Mouse (Mus musculus) lung, embryonic 16.5 days (tissue): ENCODE measurements around the gene Aup1. TPM values are rescaled to one million over a fixed set of nuclear protein-coding genes. Genes with fewer than 3 reads are reported as not detected.

ENCODE experiments used
- ATAC-seq: fragments of 200-750 bp; cut with Nextera tagmentation; 2 replicates; pipeline ENCODE4 v1.8.0; 2017; ENCODE audit warnings: low read depth, mild to moderate bottlenecking, moderate library complexity
- H3K27ac ChIP-seq: fragments of 300-500 bp; sonication (generic); 2 replicates; pipeline ENCODE4 v1.5.1; 2014; ENCODE audit warnings: mild to moderate bottlenecking, control low read depth, low read length
- H3K27me3 ChIP-seq: fragments of 300-500 bp; sonication (generic); 2 replicates; pipeline ENCODE4 v1.6.1; 2014; ENCODE audit warnings: low read depth, low read length, mixed read lengths; ENCODE audit not compliant: control insufficient read depth, insufficient read depth
- H3K36me3 ChIP-seq: fragments of 300-500 bp; sonication (generic); 2 replicates; pipeline ENCODE4 v1.6.1; 2014; ENCODE audit warnings: low read length; ENCODE audit not compliant: control insufficient read depth, insufficient read depth
- H3K4me1 ChIP-seq: fragments of 300-500 bp; sonication (generic); replicated peaks from 2 replicates; pipeline ENCODE4 v1.6.1; 2014; ENCODE audit warnings: low read length, mixed read lengths; ENCODE audit not compliant: control insufficient read depth, insufficient read depth
- H3K4me2 ChIP-seq: fragments of 300-500 bp; sonication (generic); 2 replicates; pipeline ENCODE4 v1.6.1; 2014; ENCODE audit warnings: low read depth, low read length, control low read depth
- H3K4me3 ChIP-seq: fragments of 300-500 bp; sonication (generic); 2 replicates; pipeline ENCODE4 v1.5.1; 2014; ENCODE audit warnings: mild to moderate bottlenecking, low read length, control low read depth
- H3K9ac ChIP-seq: fragments of 300-500 bp; sonication (generic); 2 replicates; pipeline ENCODE4 v1.6.1; 2014; ENCODE audit warnings: low read length, control low read depth
- H3K9me3 ChIP-seq: fragments of 300-500 bp; sonication (generic); 2 replicates; pipeline ENCODE4 v1.6.1; 2016; ENCODE audit warnings: low read length; ENCODE audit not compliant: control insufficient read depth
- WGBS: fragments of 180-500 bp; shearing (Covaris S2); extraction: QIAGEN DNeasy Blood & Tissue Kit; methylation state at CpG from one replicate; pipeline ENCODE4 v1.1.7; 2014; 5-methylcytosine and 5-hydroxymethylcytosine counted together
- polyA plus RNA-seq: library from polyadenylated mRNA; unstranded; fragments of >200 nt; fragmentation: Nextera tagmentation; extraction: Ambion mirVana; gene quantifications from 2 replicates; pipeline ENCODE4 v1.2.1, GENCODE M21; 2015

Gene Aup1
- polyA plus RNA-seq, 1 experiment from 2014 or later: 211 TPM

GRCm38 (mm10) chr6:83014482-83015466 is 39.5 kb upstream of the Aup1 start:
- Histone ChIP-seq H3K4me2 (no peak overlapping the region), H3K4me3 (no peak overlapping the region), H3K9me3 (no peaks in the 10 kb centered on the region), H3K9ac (no peak overlapping the region), H3K27me3 (no peaks in the 10 kb centered on the region; the same call in 1 of the 2 replicates), H3K4me1 (peaks cover 5% of the 10 kb centered on the region), H3K36me3 (no peaks in the 10 kb centered on the region), H3K27ac (no peak overlapping the region)
- ATAC-seq: no peak; the same call in 1 of the 2 replicates
- 59% methylated on average over 12 of the region's 12 CpGs for WGBS

DNA sequence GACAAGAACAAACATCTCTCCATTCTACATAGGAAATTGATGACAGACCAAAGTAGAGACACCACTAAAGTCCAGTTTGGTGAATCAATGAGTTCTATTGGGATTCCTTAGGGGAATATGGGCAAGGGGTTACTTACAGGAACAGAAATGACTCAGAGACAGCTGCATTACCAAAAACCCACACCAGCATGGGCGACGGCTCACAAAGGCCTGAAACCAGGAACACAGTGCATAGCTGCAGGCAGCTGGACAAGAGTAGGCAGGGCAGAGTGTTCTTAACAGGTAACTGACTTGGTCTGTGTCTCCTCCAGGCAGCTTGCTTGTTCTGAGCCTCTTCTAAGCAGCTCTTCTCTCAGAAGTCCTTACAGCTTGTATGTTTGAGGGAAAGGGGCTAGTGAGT is 38.6 kb upstream of the Aup1 start:
- no peaks in the 10 kb centered on the region for H3K36me3 ChIP-seq
- no peaks in the 10 kb centered on the region for H3K9me3 ChIP-seq
- no peaks in the 10 kb centered on the region; the same call in 1 of the 2 replicates for H3K4me1 ChIP-seq
- no peak overlapping the region for H3K27ac ChIP-seq
- H3K4me2 ChIP-seq: no peak overlapping the region
- ATAC-seq: no peak
- no peak overlapping the region for H3K9ac ChIP-seq
- H3K27me3 ChIP-seq: no peaks in the 10 kb centered on the region; the same call in 1 of the 2 replicates
- 86% methylated on average over 2 of the region's 2 CpGs for WGBS
- no peak overlapping the region for H3K4me3 ChIP-seq

DNA sequence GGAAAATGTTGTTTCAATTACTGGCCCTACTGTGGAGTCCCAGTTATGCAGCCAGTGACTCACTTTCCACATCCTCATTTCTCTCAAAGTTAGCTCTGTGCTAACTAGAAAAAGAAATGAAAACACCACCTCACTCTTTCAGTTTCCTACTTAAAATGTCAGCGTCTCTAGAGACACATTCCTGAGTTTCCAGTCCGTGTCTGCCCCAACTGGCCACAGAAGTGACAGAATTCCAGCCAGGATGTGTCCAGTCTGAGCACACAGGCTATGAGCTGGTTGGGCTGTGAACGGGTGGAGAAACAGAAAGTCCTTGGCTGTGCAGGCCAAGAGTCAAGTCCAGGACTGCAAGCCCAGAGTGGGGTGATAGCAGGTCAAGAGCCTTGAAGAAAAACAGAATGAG is 37.1 kb upstream of the Aup1 start:
- no peaks in the 10 kb centered on the region; the same call in 1 of the 2 replicates for H3K27me3 ChIP-seq
- no peaks in the 10 kb centered on the region; the same call in 1 of the 2 replicates for H3K4me1 ChIP-seq
- H3K9me3 ChIP-seq: no peaks in the 10 kb centered on the region
- H3K4me2 ChIP-seq: no peak overlapping the region
- H3K9ac ChIP-seq: no peak overlapping the region
- no peak overlapping the region for H3K27ac ChIP-seq
- H3K36me3 ChIP-seq: no peaks in the 10 kb centered on the region
- no peak overlapping the region for H3K4me3 ChIP-seq
- peak; percentile 36; the same call in 1 of the 2 replicates for ATAC-seq
- WGBS: 14% methylated on average over 3 of the region's 3 CpGs

GRCm38 (mm10) chr6:83019044-83019443 is 35.3 kb upstream of the Aup1 start:
- Histone ChIP-seq H3K27ac (no peak overlapping the region), H3K4me2 (no peak overlapping the region), H3K36me3 (no peaks in the 10 kb centered on the region), H3K27me3 (no peaks in the 10 kb centered on the region; the same call in 1 of the 2 replicates), H3K9ac (no peak overlapping the region), H3K9me3 (no peaks in the 10 kb centered on the region), H3K4me3 (no peak overlapping the region), H3K4me1 (no peaks in the 10 kb centered on the region; the same call in 1 of the 2 replicates)
- 62% methylated on average over 3 of the region's 3 CpGs for WGBS
- ATAC-seq: no peak

DNA sequence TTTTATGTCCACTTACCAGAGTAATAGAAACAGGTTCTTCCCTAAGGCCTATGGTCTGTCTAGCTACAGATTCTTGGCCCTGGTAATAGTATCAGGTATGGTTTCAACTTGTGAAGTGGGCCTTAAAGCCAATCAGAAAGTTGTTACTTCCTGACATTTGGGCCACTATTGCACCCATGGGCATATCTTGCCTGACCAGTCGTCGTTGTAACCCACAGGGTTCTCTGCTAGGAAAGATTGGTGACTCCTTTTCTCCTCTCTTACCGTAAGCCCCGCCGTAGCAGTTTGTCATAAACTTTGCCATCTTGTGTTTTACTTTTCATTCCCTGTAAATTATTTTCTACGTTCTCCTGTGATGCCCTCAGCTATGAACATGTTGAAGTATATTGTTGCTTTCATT is 34.2 kb upstream of the Aup1 start:
- H3K27me3 ChIP-seq: no peaks in the 10 kb centered on the region
- no peak for ATAC-seq
- no peak overlapping the region for H3K4me2 ChIP-seq
- no peaks in the 10 kb centered on the region for H3K4me1 ChIP-seq
- H3K9me3 ChIP-seq: no peaks in the 10 kb centered on the region
- no peak overlapping the region for H3K4me3 ChIP-seq
- WGBS: 81% methylated on average over 6 of the region's 6 CpGs
- H3K9ac ChIP-seq: no peak overlapping the region
- H3K36me3 ChIP-seq: no peaks in the 10 kb centered on the region
- no peak overlapping the region for H3K27ac ChIP-seq

GRCm38 (mm10) chr6:83020836-83021593 is 33.3 kb upstream of the Aup1 start:
- Histone ChIP-seq H3K36me3 (no peaks in the 10 kb centered on the region), H3K27ac (no peak overlapping the region), H3K27me3 (no peaks in the 10 kb centered on the region), H3K4me1 (no peaks in the 10 kb centered on the region), H3K4me3 (no peak overlapping the region), H3K9ac (no peak overlapping the region), H3K4me2 (no peak overlapping the region), H3K9me3 (no peaks in the 10 kb centered on the region)
- 71% methylated on average over 4 of the region's 4 CpGs for WGBS
- no peak for ATAC-seq

GRCm38 (mm10) chr6:83023008-83023407 is 31.3 kb upstream of the Aup1 start:
- Histone ChIP-seq H3K9me3 (no peaks in the 10 kb centered on the region), H3K4me2 (no peak overlapping the region), H3K27me3 (no peaks in the 10 kb centered on the region), H3K4me1 (peaks cover 5% of the 10 kb centered on the region), H3K36me3 (no peaks in the 10 kb centered on the region), H3K27ac (no peak overlapping the region), H3K9ac (no peak overlapping the region), H3K4me3 (no peak overlapping the region)
- ATAC-seq: no peak
- WGBS: 84% methylated on average over 9 of the region's 9 CpGs

- H3K9ac ChIP-seq: no peak overlapping the region
- peaks cover 8% of the 10 kb centered on the region for H3K4me1 ChIP-seq
- no peaks in the 10 kb centered on the region for H3K36me3 ChIP-seq
- H3K4me2 ChIP-seq: no peak overlapping the region
- H3K9me3 ChIP-seq: no peaks in the 10 kb centered on the region
- no peak for ATAC-seq
- H3K4me3 ChIP-seq: no peak overlapping the region
- H3K27ac ChIP-seq: no peak overlapping the region
- 85% methylated on average over 2 of the region's 2 CpGs for WGBS
- H3K27me3 ChIP-seq: no peaks in the 10 kb centered on the region
These were observed 30.5 kb upstream of the Aup1 start for GRCm38 (mm10) chr6:83023786-83024185.

DNA sequence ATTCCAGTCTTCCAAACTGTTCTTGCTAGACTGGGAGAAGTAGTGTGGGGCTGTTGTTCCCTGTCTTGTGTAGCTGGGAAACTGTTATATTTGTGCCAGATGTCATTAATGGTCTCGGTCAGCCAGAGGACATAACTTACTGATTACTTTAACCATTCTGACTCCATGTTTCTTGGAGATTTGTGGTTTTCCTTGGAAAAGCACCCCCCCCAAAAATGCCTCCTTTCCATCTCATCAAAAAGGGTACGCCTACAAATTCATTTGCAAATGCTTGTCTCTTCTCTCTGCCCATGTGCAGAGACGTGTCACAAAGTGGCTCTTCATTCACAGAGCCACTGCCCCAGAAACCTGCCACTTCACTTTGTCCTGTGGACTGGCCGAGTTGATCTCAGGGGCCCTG is 29.9 kb upstream of the Aup1 start:
- ATAC-seq: no peak
- Histone ChIP-seq H3K36me3 (no peaks in the 10 kb centered on the region), H3K4me3 (no peak overlapping the region), H3K4me2 (no peak overlapping the region), H3K4me1 (peaks cover 8% of the 10 kb centered on the region), H3K27ac (no peak overlapping the region), H3K9ac (no peak overlapping the region), H3K27me3 (no peaks in the 10 kb centered on the region), H3K9me3 (no peaks in the 10 kb centered on the region)
- 57% methylated on average over 4 of the region's 4 CpGs for WGBS
